Mouse (Mus musculus): ENCODE measurements around the gene Olfr750.

The Olfr750 gene

GRCm38 (mm10) chr14:51074335-51074734 is at the start of gene Olfr750:
Gene Olfr750 (minus strand): TSS chr14:51074435.
- DNase-seq (ENCODE audit: low read depth, low spot score) = no peak

- no peak for DNase-seq (ENCODE audit: low read depth, low spot score)
Observed at GRCm38 (mm10) chr14:51113916-51114560, 39.8 kb upstream of the Olfr750 start, which contains the start of gene Eddm3b. Gene Eddm3b (plus strand): TSS chr14:51114426.

GRCm38 (mm10) chr14:51113476-51113875 is 39.2 kb upstream of the Olfr750 start:
- no peak for DNase-seq (ENCODE audit: low read depth, low spot score)

GRCm38 (mm10) chr14:51111966-51112365 is 37.7 kb upstream of the Olfr750 start:
- no peak for DNase-seq (ENCODE audit: low read depth, low spot score)

GRCm38 (mm10) chr14:51106449-51106967 is 32.3 kb upstream of the Olfr750 start:
- no peak for DNase-seq (ENCODE audit: low read depth, low spot score)

- DNase-seq (ENCODE audit: low read depth, low spot score) = no peak
Observed at GRCm38 (mm10) chr14:51104366-51104765, 30.1 kb upstream of the Olfr750 start.

GRCm38 (mm10) chr14:51103217-51103616 is 29.0 kb upstream of the Olfr750 start:
- peak; percentile 87 for DNase-seq (ENCODE audit: low read depth, low spot score)

- DNase-seq (ENCODE audit: low read depth, low spot score) = no peak
Observed at GRCm38 (mm10) chr14:51101284-51101683, 27.0 kb upstream of the Olfr750 start.

GRCm38 (mm10) chr14:51098921-51099320 is 24.7 kb upstream of the Olfr750 start:
- DNase-seq (ENCODE audit: low read depth, low spot score) = no peak

- DNase-seq (ENCODE audit: low read depth, low spot score) = peak; percentile 25
Observed at GRCm38 (mm10) chr14:51098300-51098699, 24.1 kb upstream of the Olfr750 start.

GRCm38 (mm10) chr14:51095736-51096524 is 21.7 kb upstream of the Olfr750 start:
- no peak for DNase-seq (ENCODE audit: low read depth, low spot score)

- DNase-seq (ENCODE audit: low read depth, low spot score) = peak; percentile 29
Observed at GRCm38 (mm10) chr14:51094921-51095320, 20.7 kb upstream of the Olfr750 start.

GRCm38 (mm10) chr14:51094096-51094875 is 20.1 kb upstream of the Olfr750 start:
- DNase-seq (ENCODE audit: low read depth, low spot score) = peak; percentile 35

GRCm38 (mm10) chr14:51093496-51093895 is 19.3 kb upstream of the Olfr750 start:
- peak; percentile 38 for DNase-seq (ENCODE audit: low read depth, low spot score)

- DNase-seq (ENCODE audit: low read depth, low spot score) = no peak
Observed at GRCm38 (mm10) chr14:51092073-51092620, 17.9 kb upstream of the Olfr750 start.

GRCm38 (mm10) chr14:51090921-51091900 is 17.0 kb upstream of the Olfr750 start, which contains the start of the genes Rnase4 and Ang:
Gene Rnase4 (plus strand): TSS chr14:51091077.
Gene Ang (plus strand): TSS chr14:51091150.
- DNase-seq (ENCODE audit: low read depth, low spot score) = peak; percentile 36

- peak; percentile 88 for DNase-seq (ENCODE audit: low read depth, low spot score)
Observed at GRCm38 (mm10) chr14:51090077-51090781, 16.0 kb upstream of the Olfr750 start.

GRCm38 (mm10) chr14:51089674-51090076 is 15.4 kb upstream of the Olfr750 start:
- DNase-seq (ENCODE audit: low read depth, low spot score) = no peak

GRCm38 (mm10) chr14:51088970-51089673 is 14.9 kb upstream of the Olfr750 start:
- DNase-seq (ENCODE audit: low read depth, low spot score) = peak; percentile 98

Measured in brain, adult 2 months (tissue).